Mouse (Mus musculus): ENCODE data around the gene Gm6408.
"Not testable (repeated sequence)": the region's sequence is repeated elsewhere in the genome, so short reads cannot be mapped to it uniquely, and the experiment has no call there.

Gm6408 gene

DNA sequence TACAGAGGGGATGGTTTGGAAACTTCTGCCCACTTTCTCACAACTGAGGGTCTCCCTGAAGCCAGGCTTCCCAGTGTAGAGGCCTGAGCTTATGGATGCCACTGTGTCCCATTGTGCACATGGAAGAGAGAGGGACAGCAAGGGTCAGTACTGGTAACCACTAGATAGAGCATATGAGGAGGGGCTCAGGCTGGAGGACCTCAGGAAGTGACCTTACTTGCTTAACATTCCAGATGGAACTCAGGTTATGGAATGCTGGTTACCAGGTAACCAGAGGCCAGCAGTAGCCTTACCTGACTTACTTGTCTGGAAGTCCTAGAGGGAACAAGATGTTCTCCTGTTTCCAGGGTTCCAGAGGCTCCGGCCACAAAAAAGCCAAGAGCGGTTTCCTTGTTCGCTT lies at the start of gene Gm6408:
Gm6408 (plus strand) TSS at position 301 of the 400 bp plus-strand sequence.
- DNase-seq: not testable (repeated sequence)

GRCm38 (mm10) chr5:146432476-146432875 lies 49.3 kb upstream of the Gm6408 start:
- no peak for DNase-seq

DNA sequence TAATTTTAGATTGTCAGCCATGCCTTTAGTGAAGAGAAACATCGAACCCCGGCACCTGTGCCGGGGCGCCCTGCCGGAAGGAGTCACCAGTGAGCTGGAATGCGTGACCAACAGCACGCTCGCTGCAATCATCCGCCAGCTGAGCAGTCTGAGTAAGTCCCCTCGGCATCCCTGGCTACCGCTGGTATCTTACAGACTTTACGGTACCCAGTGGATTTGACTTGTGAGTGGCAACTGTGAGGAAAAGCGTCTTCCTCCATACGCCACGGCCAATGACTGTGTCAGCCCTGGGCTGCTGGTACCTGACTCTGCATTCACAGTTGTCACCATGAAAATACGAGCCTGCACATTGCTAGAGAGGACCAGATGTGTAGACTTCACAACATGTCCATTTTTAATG lies 46.4 kb upstream of the Gm6408 start:
- no peak for DNase-seq

DNA sequence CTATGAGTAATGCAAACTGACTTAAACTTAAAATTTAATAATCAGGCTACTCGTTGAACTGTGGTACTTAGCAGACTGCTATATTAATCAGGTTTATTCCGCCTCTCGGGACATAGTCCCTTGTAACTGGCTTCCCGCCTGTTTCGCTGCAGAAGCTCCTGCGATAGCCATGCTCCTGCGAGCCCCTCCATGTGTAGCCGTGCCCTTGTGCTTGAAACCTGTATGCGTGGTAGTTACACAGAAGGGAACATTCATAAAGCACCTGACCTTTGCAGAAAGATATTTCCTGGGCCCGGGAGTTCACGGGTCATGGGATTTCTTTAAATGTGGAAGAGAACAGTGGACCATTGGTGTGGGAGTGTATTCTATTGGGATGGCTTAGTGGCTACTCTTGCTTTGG lies 45.0 kb upstream of the Gm6408 start:
- DNase-seq: no peak

- no peak for DNase-seq
Observed at GRCm38 (mm10) chr5:146439152-146439781, 42.5 kb upstream of the Gm6408 start.

DNA sequence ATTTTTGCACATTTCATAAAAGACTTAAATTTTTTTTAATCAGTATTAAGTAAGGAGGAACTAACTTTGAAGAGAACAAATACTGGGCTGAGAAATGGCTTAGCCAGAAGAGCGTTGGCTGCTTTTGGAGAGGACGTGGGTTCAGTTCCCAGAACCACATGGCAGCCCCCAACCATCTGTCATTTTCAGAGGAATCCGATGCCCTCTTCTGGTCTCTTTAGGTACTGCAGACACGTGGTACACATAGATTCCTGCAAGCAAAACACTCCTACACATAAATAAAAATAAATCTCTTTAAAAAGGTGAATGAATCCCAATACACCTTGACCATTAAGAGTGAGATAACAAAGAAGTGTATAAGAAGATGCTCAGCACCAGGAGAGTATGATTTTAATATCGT lies 41.5 kb upstream of the Gm6408 start:
- DNase-seq: no peak

GRCm38 (mm10) chr5:146442767-146443166 lies 39.0 kb upstream of the Gm6408 start:
- no peak for DNase-seq

- no peak for DNase-seq
Observed at GRCm38 (mm10) chr5:146446633-146447032, 35.1 kb upstream of the Gm6408 start.

- DNase-seq: no peak
Observed at GRCm38 (mm10) chr5:146451592-146452254, 30.0 kb upstream of the Gm6408 start.

DNA sequence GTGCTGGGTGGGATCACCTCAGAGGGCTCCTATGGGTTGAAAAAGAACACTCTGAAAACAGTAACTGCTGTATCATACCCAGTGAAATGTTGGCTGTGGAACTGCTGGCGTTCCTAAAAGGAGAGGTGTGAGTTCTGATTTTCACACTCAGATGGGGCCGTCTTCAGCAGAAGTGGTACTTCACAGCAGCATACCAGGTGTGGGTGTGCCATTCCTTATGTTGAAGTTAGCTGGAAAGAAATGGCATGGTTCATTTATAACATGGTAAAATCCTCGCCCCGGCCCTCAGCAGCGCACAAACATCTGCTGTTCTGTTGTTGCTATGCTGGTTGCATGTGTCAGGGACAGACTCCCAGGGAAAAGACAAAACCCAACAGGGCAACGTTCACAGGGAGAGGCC lies 28.2 kb upstream of the Gm6408 start:
- DNase-seq: no peak

- no peak for DNase-seq
Observed at GRCm38 (mm10) chr5:146461612-146462011, 20.2 kb upstream of the Gm6408 start.

GRCm38 (mm10) chr5:146466663-146467062 lies 15.1 kb upstream of the Gm6408 start:
- no peak for DNase-seq

- no peak for DNase-seq
Observed at GRCm38 (mm10) chr5:146468311-146468710, 13.5 kb upstream of the Gm6408 start.

DNA sequence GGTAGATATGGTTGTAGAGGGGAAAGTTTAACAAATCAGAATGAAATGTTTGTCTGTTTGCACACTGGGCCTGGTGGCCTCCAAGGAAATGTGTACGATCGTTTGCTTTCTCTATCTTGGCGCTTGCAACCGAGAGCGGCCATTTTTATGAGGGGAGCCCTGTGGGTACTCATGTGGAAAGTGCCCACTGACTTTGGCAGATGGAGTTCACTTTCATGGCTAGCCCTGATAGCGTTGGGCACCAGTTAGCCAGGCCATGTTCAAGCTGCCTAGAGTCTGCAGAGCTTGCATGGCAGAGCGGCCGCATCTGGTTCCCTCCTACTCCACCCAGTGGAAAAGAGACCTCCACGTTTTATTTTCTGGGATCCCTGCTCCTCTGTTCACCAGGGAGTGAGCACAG lies 10.9 kb upstream of the Gm6408 start:
- no peak for DNase-seq

DNA sequence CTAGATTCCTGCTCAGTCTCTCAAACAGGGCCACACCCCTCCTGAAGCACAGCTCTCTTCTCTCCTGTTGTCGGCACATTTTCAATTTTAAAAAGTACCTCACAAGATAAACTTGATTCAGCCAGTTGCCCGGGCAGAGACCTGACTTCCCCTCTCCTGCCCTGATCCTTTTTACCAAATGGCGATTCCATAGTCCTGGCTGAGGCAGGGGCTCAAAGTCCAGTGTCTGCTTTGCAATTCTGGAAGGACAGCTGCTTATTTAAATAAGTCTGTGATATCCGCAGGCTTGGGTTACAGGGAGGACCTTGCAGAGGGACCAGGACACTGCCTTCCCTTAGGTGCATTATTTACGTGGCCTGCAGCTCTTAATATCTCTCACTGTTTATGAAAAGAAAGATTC lies 10.5 kb upstream of the Gm6408 start:
- DNase-seq: no peak

- DNase-seq: no peak
Observed at GRCm38 (mm10) chr5:146471821-146472220, 9.9 kb upstream of the Gm6408 start.

- DNase-seq: peak; percentile 7
Observed at GRCm38 (mm10) chr5:146479564-146479963, 2.2 kb upstream of the Gm6408 start.

DNA sequence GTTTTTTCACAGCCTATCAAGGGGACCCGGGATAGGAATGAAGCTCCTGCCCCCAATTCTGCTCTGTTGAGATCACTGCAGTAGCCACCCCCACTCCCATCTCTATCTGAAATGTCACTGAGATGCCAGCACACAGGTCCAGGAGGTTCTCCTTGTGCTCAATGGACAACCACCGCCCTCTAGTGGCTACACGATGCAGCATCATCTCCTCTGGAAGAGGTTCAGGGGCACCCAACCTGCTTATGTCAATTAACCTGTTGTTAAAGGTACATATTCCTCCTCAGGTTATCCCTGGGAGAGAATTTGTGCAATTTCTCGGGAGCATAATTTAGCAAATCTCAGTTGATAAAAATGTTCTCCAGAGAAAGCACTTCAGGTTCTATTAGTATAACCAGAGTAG lies 7.2 kb downstream of the Gm6408 start:
- peak; percentile 7 for DNase-seq

GRCm38 (mm10) chr5:146491063-146491462 lies 9.3 kb downstream of the Gm6408 start, which contains the start of gene Gm6370:
TSS of gene Gm6370 (plus strand) at chr5:146491363.
- not testable (repeated sequence) for DNase-seq

GRCm38 (mm10) chr5:146502099-146502498 lies 20.3 kb downstream of the Gm6408 start, which contains the start of gene 4930449I24Rik:
TSS of gene 4930449I24Rik (plus strand) at chr5:146502399.
- DNase-seq: not testable (repeated sequence)

GRCm38 (mm10) chr5:146513823-146514222 lies 32.1 kb downstream of the Gm6408 start, which contains the start of gene Gm3402:
TSS of gene Gm3402 (plus strand) at chr5:146514123.
- DNase-seq: not testable (repeated sequence)

DNA sequence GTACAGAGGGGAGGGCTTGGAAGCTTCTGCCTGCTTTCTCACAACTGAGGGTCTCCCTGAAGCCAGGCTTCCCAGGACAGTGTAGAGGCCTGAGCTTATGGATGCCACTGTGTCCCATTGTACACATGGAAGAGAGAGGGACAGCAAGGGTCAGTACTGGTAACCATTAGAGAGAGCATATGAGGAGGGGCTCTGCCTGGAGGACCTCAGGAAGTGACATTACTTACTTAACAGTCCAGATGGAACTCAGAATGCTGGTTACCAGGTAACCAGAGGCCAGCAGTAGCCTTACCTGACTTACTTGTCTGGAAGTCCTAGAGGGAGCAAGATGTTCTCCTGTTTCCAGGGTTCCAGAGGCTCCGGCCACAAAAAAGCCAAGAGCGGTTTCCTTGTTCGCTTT lies 43.7 kb downstream of the Gm6408 start, which contains the start of gene Gm3404:
Gm3404 (plus strand) TSS at position 301 of the 400 bp plus-strand sequence.
- DNase-seq: not testable (repeated sequence)

All from embryo, embryonic 11 days (tissue).